Mouse (Mus musculus) heart, embryonic 12.5 days (tissue): ENCODE results near the gene Cs. TPM values are rescaled to one million over a fixed set of nuclear protein-coding genes. Genes with fewer than 3 reads are reported as not detected.

Experiments used
- ATAC-seq: fragments of 200-750 bp; cut with Nextera tagmentation; 2 replicates; pipeline ENCODE4 v1.8.0; 2017; ENCODE audit warnings: moderate TSS enrichment, moderate library complexity; ENCODE audit not compliant: insufficient number of reproducible peaks, low FRiP score
- H3K27ac ChIP-seq: fragments of 300-500 bp; sonication (generic); 2 replicates; pipeline ENCODE4 v1.5.1; 2016; ENCODE audit warnings: mild to moderate bottlenecking, moderate library complexity; ENCODE audit not compliant: poor library complexity, severe bottlenecking
- H3K27me3 ChIP-seq: fragments of 300-500 bp; sonication (generic); replicated peaks from 2 replicates; pipeline ENCODE4 v1.6.1; 2016; ENCODE audit warnings: mild to moderate bottlenecking, moderate library complexity
- H3K36me3 ChIP-seq: fragments of 300-500 bp; sonication (generic); 2 replicates; pipeline ENCODE4 v1.6.1; 2016; ENCODE audit warnings: mild to moderate bottlenecking, moderate library complexity
- H3K4me1 ChIP-seq: fragments of 300-500 bp; sonication (generic); replicated peaks from 2 replicates; pipeline ENCODE4 v1.6.1; 2016; ENCODE audit warnings: mild to moderate bottlenecking
- H3K4me2 ChIP-seq: fragments of 300-500 bp; sonication (generic); 2 replicates; pipeline ENCODE4 v1.6.1; 2016; ENCODE audit warnings: mild to moderate bottlenecking, moderate library complexity
- H3K4me3 ChIP-seq: fragments of 300-500 bp; sonication (generic); 2 replicates; pipeline ENCODE4 v1.5.1; 2016; ENCODE audit warnings: mild to moderate bottlenecking
- H3K9ac ChIP-seq: fragments of 300-500 bp; sonication (generic); 2 replicates; pipeline ENCODE4 v1.6.1; 2016; ENCODE audit warnings: mild to moderate bottlenecking, moderate library complexity
- H3K9me3 ChIP-seq: fragments of 300-500 bp; sonication (generic); replicated peaks from 2 replicates; pipeline ENCODE4 v1.6.1; 2016; ENCODE audit warnings: mild to moderate bottlenecking, moderate library complexity
- WGBS: fragments of 180-500 bp; shearing (Covaris S2); methylation state at CpG from one replicate; pipeline ENCODE4 v1.1.7; 2016; 5-methylcytosine and 5-hydroxymethylcytosine counted together
- microRNA-seq: library from miRNA; unstranded; fragments of <30 nt; microRNA quantifications from one replicate; pipeline ENCODE4, GENCODE M21; 2017
- polyA plus RNA-seq: library from polyadenylated mRNA; unstranded; fragments of >200 nt; fragmentation: Nextera tagmentation; extraction: Ambion mirVana; gene quantifications from 2 replicates; pipeline ENCODE4 v1.2.1, GENCODE M21; 2016

Cs gene
- polyA plus RNA-seq, 1 experiment from 2014 or later, result 418 TPM

- WGBS, result 7% methylated on average over 36 of the region's 36 CpGs
- Histone ChIP-seq H3K27me3 (no peaks in the 10 kb centered on the region), H3K9ac (peak overlapping the region; percentile 88), H3K36me3 (peaks cover 32% of the 10 kb centered on the region), H3K4me1 (peaks cover 47% of the 10 kb centered on the region), H3K9me3 (no peaks in the 10 kb centered on the region), H3K4me3 (peak overlapping the region; percentile 86), H3K4me2 (peak overlapping the region; percentile 84), H3K27ac (peak overlapping the region; percentile 94)
- peak; percentile 91 for ATAC-seq
Measured at GRCm38 (mm10) chr10:128409692-128410559, 72.4 kb downstream of the Cs start.

DNA sequence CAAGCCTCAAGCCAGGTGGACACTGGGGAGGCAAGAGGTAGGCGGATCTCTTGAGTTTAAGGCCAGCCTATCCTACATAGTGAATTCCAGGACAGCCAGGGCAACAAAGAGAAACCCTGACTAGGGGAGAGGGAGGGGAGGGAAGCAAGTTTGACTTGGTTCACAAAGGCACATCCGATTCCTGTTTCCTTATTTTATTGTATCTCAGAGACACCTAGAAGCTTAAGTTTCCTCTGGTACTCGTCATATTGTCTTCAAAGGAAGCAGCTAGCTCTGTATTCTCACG, 73.0 kb downstream of the Cs start:
- peak overlapping the region; percentile 84 for H3K4me2 ChIP-seq
- no peaks in the 10 kb centered on the region for H3K27me3 ChIP-seq
- H3K27ac ChIP-seq, result peak overlapping the region; percentile 94
- no peak for ATAC-seq
- H3K9me3 ChIP-seq, result no peaks in the 10 kb centered on the region
- peaks cover 36% of the 10 kb centered on the region for H3K36me3 ChIP-seq
- H3K4me3 ChIP-seq, result peak overlapping the region; percentile 86
- peak overlapping the region; percentile 65 for H3K9ac ChIP-seq
- WGBS, result 21% methylated on average over 4 of the region's 4 CpGs
- H3K4me1 ChIP-seq, result peaks cover 49% of the 10 kb centered on the region

- peak within 1 kb of the TSS; percentile 86 for H3K4me3 ChIP-seq
- H3K27me3 ChIP-seq, result no peaks in the 10 kb centered on the region
- H3K9ac ChIP-seq, result peak within 1 kb of the TSS; percentile 91
- no peaks in the 10 kb centered on the region for H3K9me3 ChIP-seq
- ATAC-seq, result peak; percentile 92
- under 1% methylated on average over 49 of the region's 50 CpGs for WGBS
- H3K27ac ChIP-seq, result peak within 1 kb of the TSS; percentile 94
- H3K4me1 ChIP-seq, result peaks cover 49% of the 10 kb centered on the region
- peaks cover 36% of the 10 kb centered on the region for H3K36me3 ChIP-seq
- peak within 1 kb of the TSS; percentile 84 for H3K4me2 ChIP-seq
Measured at GRCm38 (mm10) chr10:128411211-128412054, 73.9 kb downstream of the Cs start, which contains the start of the genes Nabp2 and Rnf41. Gene Nabp2, minus strand, starts transcription at chr10:128411492. Gene Rnf41, plus strand, starts transcription at chr10:128411657.

DNA sequence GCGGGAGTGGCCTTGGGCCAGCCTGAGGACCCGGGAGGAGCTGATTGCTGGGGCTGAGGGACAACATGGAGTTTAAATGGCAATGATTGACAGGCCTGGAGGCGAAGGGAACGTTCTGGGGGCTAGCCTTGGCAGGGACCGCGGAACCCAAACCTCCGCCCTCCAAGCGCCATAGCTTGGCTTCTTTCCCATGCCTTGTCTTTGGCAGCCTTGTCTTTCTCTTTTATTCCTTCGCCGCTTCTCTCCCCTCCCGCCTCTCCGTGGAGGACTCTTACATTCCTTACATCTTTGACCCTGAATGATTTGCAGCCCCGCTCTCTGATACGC, 74.5 kb downstream of the Cs start:
- under 1% methylated on average over 14 of the region's 14 CpGs for WGBS
- peak overlapping the region; percentile 86 for H3K4me3 ChIP-seq
- H3K27me3 ChIP-seq, result no peaks in the 10 kb centered on the region
- peak overlapping the region; percentile 84 for H3K4me2 ChIP-seq
- ATAC-seq, result no peak
- H3K4me1 ChIP-seq, result peaks cover 49% of the 10 kb centered on the region
- H3K36me3 ChIP-seq, result peaks cover 37% of the 10 kb centered on the region
- H3K9ac ChIP-seq, result peak overlapping the region; percentile 91
- peak overlapping the region; percentile 94 for H3K27ac ChIP-seq
- H3K9me3 ChIP-seq, result no peaks in the 10 kb centered on the region

Small RNA genes within 50 kb of the gene (microRNA-seq; reads per million reads assigned to microRNA genes)
- not detected for gene Gm25361
- not detected for gene Gm26308
- gene Mir6914, result 0.71 reads per million
- gene Mir6915, result 1.9 reads per million

Other genes with a start within 250 kb of the Cs start
- 11.3 and 12.2 TPM in 2 replicates for gene Baz2a, start 246.2 kb upstream of the Cs start, polyA plus RNA-seq
- gene Rbms2, start 157.4 kb upstream of the Cs start, polyA plus RNA-seq, result 43.4 and 44.1 TPM in 2 replicates
- gene Gls2, start 143.3 kb upstream of the Cs start, polyA plus RNA-seq, result 0.47 and 1.7 TPM in 2 replicates
- 35.7 and 36.4 TPM in 2 replicates for gene Spryd4, start 125.9 kb upstream of the Cs start, polyA plus RNA-seq
- not detected in 2 replicates for gene Mip, start 111.9 kb upstream of the Cs start, polyA plus RNA-seq
- 37.6 and 44.5 TPM in 2 replicates for gene Timeless, start 105.7 kb upstream of the Cs start, polyA plus RNA-seq
- 0.20 and 0.31 TPM in 2 replicates for gene Apon, start 83.6 kb upstream of the Cs start, polyA plus RNA-seq
- gene Apof, start 69.1 kb upstream of the Cs start, polyA plus RNA-seq, result 0.45 TPM in 1 of 2 replicates, not detected in the other
- 11.2 and 12.2 TPM in 2 replicates for gene Stat2, start 67.2 kb upstream of the Cs start, polyA plus RNA-seq
- gene Il23a, start 39.0 kb upstream of the Cs start, polyA plus RNA-seq, result 1.2 and 1.8 TPM in 2 replicates
- 30.0 and 31.7 TPM in 2 replicates for gene Pan2, start 34.4 kb upstream of the Cs start, polyA plus RNA-seq
- gene Cnpy2, start 15.3 kb upstream of the Cs start, polyA plus RNA-seq, result 201 and 209 TPM in 2 replicates
- gene Coq10a, start 31.3 kb downstream of the Cs start, polyA plus RNA-seq, result 15.9 and 16.2 TPM in 2 replicates
- 10.6 and 11.3 TPM in 2 replicates for gene Ankrd52, start 39.4 kb downstream of the Cs start, polyA plus RNA-seq
- 0.28 and 0.42 TPM in 2 replicates for gene Slc39a5, start 63.5 kb downstream of the Cs start, polyA plus RNA-seq
- gene Nabp2, start 73.8 kb downstream of the Cs start, polyA plus RNA-seq, result 57.3 and 57.9 TPM in 2 replicates
- 27.7 and 29.9 TPM in 2 replicates for gene Rnf41, start 73.9 kb downstream of the Cs start, polyA plus RNA-seq
- 83.3 and 86.9 TPM in 2 replicates for gene Smarcc2, start 121.5 kb downstream of the Cs start, polyA plus RNA-seq
- gene Myl6, start 156.4 kb downstream of the Cs start, polyA plus RNA-seq, result 1,237 and 1,275 TPM in 2 replicates
- 3.0 and 4.0 TPM in 2 replicates for gene Myl6b, start 161.0 kb downstream of the Cs start, polyA plus RNA-seq
- gene Esyt1, start 188.1 kb downstream of the Cs start, polyA plus RNA-seq, result 25.0 and 26.5 TPM in 2 replicates
- gene Zc3h10, start 210.0 kb downstream of the Cs start, polyA plus RNA-seq, result 10.2 and 11.9 TPM in 2 replicates
- gene Rpl41, start 211.6 kb downstream of the Cs start, polyA plus RNA-seq, result 2,275 and 2,341 TPM in 2 replicates
- gene Pa2g4, start 228.3 kb downstream of the Cs start, polyA plus RNA-seq, result 132 and 136 TPM in 2 replicates